Mouse (Mus musculus) testis, adult 2 months (tissue): ENCODE data around the gene Eaf2.

ENCODE experiments used
- CTCF ChIP-seq: fragments of 200-500 bp; IDR thresholded peaks from 2 replicates; pipeline ENCODE4 v1.5.1; 2012; ENCODE audit warnings: low read depth, mild to moderate bottlenecking, inconsistent platforms, low read length, moderate library complexity; ENCODE audit not compliant: control insufficient read depth, insufficient read depth, insufficient replicate concordance
- POLR2A ChIP-seq: fragments of 200-500 bp; IDR thresholded peaks from 2 replicates; pipeline ENCODE4 v1.6.1; 2012; ENCODE audit warnings: low read depth, mild to moderate bottlenecking, inconsistent platforms, low read length, moderate library complexity; ENCODE audit not compliant: control insufficient read depth

GRCm38 (mm10) chr16:36821474-36821873, 53.3 kb downstream of the Eaf2 start:
- TF ChIP-seq POLR2A (no peak), CTCF (no peak)
